In the genomic region with DNA sequence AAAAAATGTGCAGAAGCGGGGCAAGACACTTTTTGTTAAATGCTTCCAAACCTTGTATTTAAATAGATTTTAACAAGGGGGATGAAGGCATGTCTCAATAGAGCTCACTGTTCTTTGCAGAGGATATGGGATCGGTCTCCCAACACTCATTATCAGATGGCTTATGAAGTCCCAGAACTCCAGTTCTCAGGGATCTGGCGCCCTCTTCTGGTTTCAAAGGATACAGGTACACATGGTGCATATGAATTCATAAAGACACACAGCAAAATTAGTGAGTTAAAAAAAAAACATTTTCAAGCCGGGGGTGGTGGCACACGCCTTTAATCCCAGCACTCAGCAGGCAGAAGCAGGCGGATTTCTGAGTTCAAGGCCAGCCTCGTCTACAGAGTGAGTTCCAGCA, we compare ENCODE assay signal across 11 mouse cellular contexts. TPM values are rescaled to one million over a fixed set of nuclear protein-coding genes. Genes with fewer than 3 reads are reported as not detected.
A peak's percentile ranks its signal among the peaks of the same experiment; 100 is the strongest.
DNase-seq lines count a peak whose midpoint lies in the region; ATAC-seq and TF ChIP-seq lines count a peak whose summit lies in the region.
"Had no signal": no experiment of that assay in that cellular context is flagged by ENCODE, and none has a peak within 500 bp of the region (broad histone marks: within the 10 kb centered on the region; RNA-seq: fewer than 3 reads in every experiment).

No protein-coding gene starts in this region.

- DNase-seq in adrenal gland, postnatal 14 days: peak; percentile 46
- no peak for DNase-seq in adrenal gland, adult 2 months
- DNase-seq in kidney, postnatal 0 days (ENCODE audit: low spot score): peak; percentile 46
- DNase-seq in kidney, adult 11 months: no peak
- DNase-seq in right cerebral cortex, postnatal 4 days: peak; percentile 41
- no peak for DNase-seq in right cerebral cortex, postnatal 14 days
- DNase-seq in splenic B cell, adult 2 months (ENCODE audit: low read depth, low spot score): peak; percentile 61
- no peak for DNase-seq in adrenal gland, postnatal 10 days
- DNase-seq: heart, postnatal 36 days; layer of hippocampus, adult 9-11 months had no signal

- H3K9ac ChIP-seq in kidney, postnatal 0 days (ENCODE audit: low read depth, low read length): no peak overlapping the region
- H3K9ac ChIP-seq: limb, embryonic 15.5 days had no signal

- no peaks in the 10 kb centered on the region for H3K9me3 ChIP-seq in kidney, postnatal 0 days (replicated peaks; ENCODE audit: low read length)
- H3K9me3 ChIP-seq: limb, embryonic 15.5 days had no signal

- H3K4me2 ChIP-seq in kidney, postnatal 0 days (ENCODE audit: low read length): no peak overlapping the region
- H3K4me2 ChIP-seq: limb, embryonic 15.5 days had no signal

- peak; percentile 64 for TF ChIP-seq CTCF in kidney, postnatal 0 days (IDR thresholded peaks at IDR 0.05; ENCODE audit: low read depth)

- no peak overlapping the region for H3K4me3 ChIP-seq in kidney, postnatal 0 days (replicated peaks; ENCODE audit: low read depth, low read length)
- H3K4me3 ChIP-seq: limb, embryonic 15.5 days had no signal

- no peak overlapping the region for H3K27ac ChIP-seq in kidney, postnatal 0 days
- H3K27ac ChIP-seq: limb, embryonic 15.5 days had no signal

- no peak for ATAC-seq in kidney, postnatal 0 days (replicated peaks; ENCODE audit: low FRiP score, low read depth)

- no peaks in the 10 kb centered on the region for H3K27me3 ChIP-seq in kidney, postnatal 0 days (ENCODE audit: insufficient read depth, low read length)
- no peaks in the 10 kb centered on the region for H3K27me3 ChIP-seq in splenic B cell, adult 2 months (ENCODE audit: control insufficient read depth, insufficient read depth, low read length, poor library complexity, severe bottlenecking)
- H3K27me3 ChIP-seq: limb, embryonic 15.5 days had no signal

- 96% methylated on average over 7 of the region's 7 CpGs for WGBS in kidney, postnatal 0 days

- peaks cover 14% of the 10 kb centered on the region; the same call in 1 of the 2 replicates for H3K36me3 ChIP-seq in kidney, postnatal 0 days (ENCODE audit: insufficient read depth, low read length)
- peaks cover 3% of the 10 kb centered on the region for H3K36me3 ChIP-seq in splenic B cell, adult 2 months (ENCODE audit: control insufficient read depth, insufficient read depth, low read length, poor library complexity, severe bottlenecking)

- H3K4me1 ChIP-seq in kidney, postnatal 0 days (replicated peaks; ENCODE audit: insufficient read depth, low read length): no peaks in the 10 kb centered on the region

RNA-seq across cellular contexts. Expression of a gene that starts 2.6 kb away (rescaled TPM):
- total RNA-seq in adrenal gland, postnatal 14 days (2021): 88.4 and 109 TPM in 2 replicates
- total RNA-seq in adrenal gland, adult 2 months (2021): 100 to 1,000 TPM; 106 to 144 TPM
- polyA plus RNA-seq in adrenal gland, adult 2 months (2012; rRNA removed): 61.5 and 68.0 TPM in 2 replicates
- 69.3 and 69.5 TPM in 2 replicates for polyA plus RNA-seq in kidney, postnatal 0 days (2015; fragmentation: Nextera tagmentation; extraction: Ambion mirVana)
- 100 to 1,000 TPM; 100 to 109 TPM for total RNA-seq in adrenal gland, postnatal 10 days (2021)

RNA-seq across cellular contexts. Expression of a gene that starts 6.6 kb away (rescaled TPM):
- total RNA-seq in adrenal gland, postnatal 14 days (2021): 29.8 and 35.4 TPM in 2 replicates
- total RNA-seq in adrenal gland, adult 2 months (2021): 10 to 100 TPM; 30.9 to 36.0 TPM
- 5.4 and 9.0 TPM in 2 replicates for polyA plus RNA-seq in adrenal gland, adult 2 months (2012; rRNA removed)
- 16.1 and 19.8 TPM in 2 replicates for polyA plus RNA-seq in kidney, postnatal 0 days (2015; fragmentation: Nextera tagmentation; extraction: Ambion mirVana)
- 10 to 100 TPM; 26.0 to 29.3 TPM for total RNA-seq in adrenal gland, postnatal 10 days (2021)

Comparison
In these comparisons a context has a peak if more than half of its experiments do, and no peak if none do; other contexts are left out.
1. DNase-seq: peak in adrenal gland, postnatal 14 days (single experiment), kidney, postnatal 0 days (single experiment), right cerebral cortex, postnatal 4 days (single experiment) and splenic B cell, adult 2 months (single experiment); none in adrenal gland, adult 2 months (single experiment), kidney, adult 11 months (single experiment), right cerebral cortex, postnatal 14 days (single experiment) and adrenal gland, postnatal 10 days (single experiment).